Mouse (Mus musculus): ENCODE measurements around the gene Mlxip. TPM values are rescaled to one million over a fixed set of nuclear protein-coding genes. Genes with fewer than 3 reads are reported as not detected.
A peak's percentile ranks its signal among the peaks of the same experiment; 100 is the strongest.

The Mlxip gene
- 10 to 100 TPM; 57.4 to 57.6 TPM for total RNA-seq (2021)
- long read RNA-seq, experiment 1, full-length matches to known transcripts: 3 of 34 reads
- long read RNA-seq, experiment 1, partial matches to known transcripts: 9 of 34 reads
- long read RNA-seq, experiment 1, other reads (novel, unspliced or antisense): 22 of 34 reads
- long read RNA-seq, experiment 2, full-length matches to known transcripts: 3 of 30 reads
- long read RNA-seq, experiment 2, partial matches to known transcripts: 5 of 30 reads
- long read RNA-seq, experiment 2, other reads (novel, unspliced or antisense): 22 of 30 reads

DNA sequence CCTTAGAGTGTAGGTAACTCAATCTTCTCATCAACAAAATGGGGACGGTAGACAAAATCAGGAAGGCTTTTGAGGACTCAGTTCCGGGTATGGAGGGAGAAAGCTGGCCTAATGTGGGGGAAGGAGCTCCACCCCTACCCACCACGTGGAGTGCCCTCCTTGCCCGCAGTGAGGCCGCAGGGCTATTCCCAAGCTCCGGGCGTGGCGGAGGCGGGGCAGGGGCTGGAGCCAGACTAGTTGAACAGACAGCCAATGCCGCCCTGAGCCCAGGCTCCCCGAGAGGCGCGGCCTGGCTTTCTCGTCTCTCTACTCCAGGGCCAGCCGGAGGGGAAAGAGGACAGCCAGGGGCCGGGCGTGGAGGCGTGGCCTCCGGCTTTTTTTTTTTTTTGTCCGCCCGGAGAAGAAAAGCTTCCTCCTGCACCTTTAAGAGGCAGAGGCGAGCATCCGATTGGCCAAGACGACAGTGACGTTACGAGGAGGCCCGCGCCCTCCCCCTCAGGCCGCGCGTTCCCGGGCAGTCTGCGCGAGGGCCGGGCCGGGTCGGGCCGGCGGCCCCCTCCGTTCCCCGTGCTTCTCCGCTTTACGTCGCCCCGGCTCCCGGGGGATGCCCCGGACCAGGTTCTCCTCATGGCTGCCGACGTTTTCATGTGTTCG is at the start of gene Mlxip:
TSS of gene Mlxip (plus strand) at position 496 of the 654 bp plus-strand sequence.
- peak; percentile 91 for DNase-seq

DNA sequence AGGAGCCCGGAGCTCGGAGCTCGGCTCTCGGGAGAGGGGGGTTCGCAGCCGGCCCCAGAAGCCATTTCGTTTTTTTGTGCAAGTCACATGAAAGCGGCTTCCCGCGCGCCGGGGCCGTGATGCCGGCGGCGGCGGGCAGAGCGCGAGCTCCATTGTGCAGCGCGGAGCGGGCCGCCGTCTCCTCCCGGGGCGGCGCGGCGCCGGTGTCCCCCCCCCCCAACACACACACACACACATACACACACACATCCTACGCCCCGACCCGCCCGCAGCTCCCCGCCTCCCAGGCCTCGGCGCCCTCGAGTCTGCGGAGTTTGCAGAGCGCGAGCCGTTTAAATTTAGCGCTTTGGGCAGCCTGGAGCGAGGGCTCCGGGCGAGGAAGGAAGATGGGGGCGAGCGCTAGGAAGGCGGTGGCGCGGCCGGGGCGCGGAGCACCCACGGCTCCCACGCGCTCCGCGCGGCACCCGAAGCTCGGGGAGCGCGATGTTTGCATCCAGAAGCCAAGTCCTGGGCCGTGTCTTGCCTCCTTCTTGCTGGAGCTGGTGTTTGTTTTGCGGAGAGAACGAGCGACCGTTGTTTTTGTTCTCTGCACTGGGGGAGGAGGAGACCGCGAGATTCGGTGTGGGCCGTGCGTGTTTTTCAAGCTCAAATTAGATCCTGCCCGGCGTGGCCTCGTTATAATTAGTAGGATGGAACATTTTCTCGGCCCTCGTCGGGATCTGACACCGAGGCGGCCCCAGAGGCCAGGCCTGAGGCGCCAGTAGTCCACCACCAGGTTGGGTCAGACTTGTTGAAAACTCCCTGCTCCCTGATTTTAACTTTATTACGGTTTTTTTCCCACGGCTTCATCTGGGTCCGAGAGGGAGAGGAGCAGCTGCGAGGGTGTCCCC is 49.4 kb upstream of the Mlxip start:
- DNase-seq: peak; percentile 65

- peak; percentile 83 for DNase-seq
Observed at GRCm38 (mm10) chr5:123345853-123346654, 48.5 kb upstream of the Mlxip start.

DNA sequence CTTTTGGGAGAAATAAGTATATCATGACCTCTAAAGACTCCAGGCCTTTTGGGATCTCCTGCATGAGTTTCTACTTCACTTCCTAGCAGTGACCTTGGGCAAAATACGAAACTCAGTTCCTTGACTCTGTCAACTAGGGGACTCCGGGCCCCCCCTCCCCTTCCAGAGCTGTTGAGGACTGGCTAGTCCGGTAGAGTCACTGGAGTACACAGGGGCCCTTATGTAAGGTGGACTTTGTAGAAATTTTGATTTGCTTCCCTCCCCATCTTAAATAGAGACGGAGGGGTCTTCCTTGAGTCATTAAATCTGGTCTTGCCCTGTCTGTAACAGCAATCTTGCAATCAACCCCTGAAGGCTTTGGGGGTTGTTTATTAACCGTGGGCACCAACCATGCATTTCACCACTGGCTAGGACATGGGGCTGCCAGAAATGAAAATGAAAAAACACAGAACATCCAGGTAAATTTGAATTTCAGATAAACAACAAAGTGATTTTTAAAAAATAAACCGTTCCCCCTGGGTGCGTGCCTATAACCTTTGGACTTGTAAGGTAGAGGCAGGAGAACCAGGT is 47.8 kb upstream of the Mlxip start:
- no peak for DNase-seq

GRCm38 (mm10) chr5:123347985-123348384 is 46.6 kb upstream of the Mlxip start:
- no peak for DNase-seq

DNA sequence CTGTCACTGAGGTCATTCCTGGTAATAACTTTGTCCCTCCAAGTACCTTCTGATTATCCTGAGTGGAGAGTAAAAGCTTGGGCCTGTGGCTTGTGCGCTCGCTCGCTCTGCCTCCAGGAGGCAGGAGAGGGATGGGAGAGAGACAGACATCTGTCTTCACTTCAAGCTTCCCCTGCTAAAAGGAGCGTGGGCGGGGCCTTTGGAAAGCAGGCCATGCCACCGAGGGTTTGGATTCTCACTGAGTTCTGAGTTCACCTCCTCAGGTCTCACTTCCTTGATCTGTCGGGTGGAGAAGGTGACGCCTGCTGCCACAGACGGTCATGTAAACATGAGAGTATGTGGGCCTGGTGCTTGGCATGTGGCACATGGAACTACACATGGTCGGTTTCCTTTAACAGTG is 44.2 kb upstream of the Mlxip start:
- peak; percentile 44 for DNase-seq

DNA sequence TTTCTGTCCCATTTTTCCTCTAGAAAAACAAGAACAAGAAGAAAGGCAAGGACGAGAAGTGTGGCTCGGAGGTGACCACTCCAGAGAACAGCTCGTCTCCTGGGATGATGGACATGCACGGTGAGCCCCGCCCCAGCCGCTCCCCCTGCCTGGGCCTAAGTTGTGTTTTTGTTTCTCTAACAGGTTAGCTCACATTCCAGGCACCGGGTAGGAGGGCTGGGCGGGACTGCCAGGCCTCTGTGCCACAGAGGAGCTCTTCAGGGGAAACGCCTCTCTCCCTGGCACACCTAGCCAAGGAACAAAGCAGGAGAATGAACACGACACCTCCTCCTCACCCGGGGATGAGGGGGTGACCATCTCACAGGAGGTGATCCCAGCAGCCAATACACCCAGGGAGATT is 38.7 kb upstream of the Mlxip start:
- no peak for DNase-seq

- DNase-seq: no peak
Observed at GRCm38 (mm10) chr5:123357253-123357652, 37.3 kb upstream of the Mlxip start.

GRCm38 (mm10) chr5:123359431-123359830 is 35.2 kb upstream of the Mlxip start:
- no peak for DNase-seq

DNA sequence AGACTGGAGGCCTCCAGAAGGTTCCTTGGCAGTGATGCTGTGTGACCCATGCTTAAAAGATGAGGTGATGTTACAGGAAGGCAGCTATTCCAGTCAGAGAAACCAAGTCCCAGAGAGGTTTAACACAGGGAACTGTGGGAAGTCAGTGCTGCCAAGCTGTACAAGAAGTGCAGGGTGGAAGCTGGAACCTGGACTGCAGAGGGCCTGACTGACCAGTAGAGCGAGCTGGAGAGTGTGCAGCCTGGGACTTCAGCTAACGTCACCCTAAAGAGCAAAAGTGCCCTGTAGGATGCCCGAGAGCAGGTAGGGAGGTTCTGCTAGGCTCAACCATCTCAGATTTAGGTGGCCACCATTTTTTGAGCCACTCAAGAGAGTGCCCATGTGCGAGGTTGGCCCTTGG is 31.7 kb upstream of the Mlxip start:
- DNase-seq: no peak

DNA sequence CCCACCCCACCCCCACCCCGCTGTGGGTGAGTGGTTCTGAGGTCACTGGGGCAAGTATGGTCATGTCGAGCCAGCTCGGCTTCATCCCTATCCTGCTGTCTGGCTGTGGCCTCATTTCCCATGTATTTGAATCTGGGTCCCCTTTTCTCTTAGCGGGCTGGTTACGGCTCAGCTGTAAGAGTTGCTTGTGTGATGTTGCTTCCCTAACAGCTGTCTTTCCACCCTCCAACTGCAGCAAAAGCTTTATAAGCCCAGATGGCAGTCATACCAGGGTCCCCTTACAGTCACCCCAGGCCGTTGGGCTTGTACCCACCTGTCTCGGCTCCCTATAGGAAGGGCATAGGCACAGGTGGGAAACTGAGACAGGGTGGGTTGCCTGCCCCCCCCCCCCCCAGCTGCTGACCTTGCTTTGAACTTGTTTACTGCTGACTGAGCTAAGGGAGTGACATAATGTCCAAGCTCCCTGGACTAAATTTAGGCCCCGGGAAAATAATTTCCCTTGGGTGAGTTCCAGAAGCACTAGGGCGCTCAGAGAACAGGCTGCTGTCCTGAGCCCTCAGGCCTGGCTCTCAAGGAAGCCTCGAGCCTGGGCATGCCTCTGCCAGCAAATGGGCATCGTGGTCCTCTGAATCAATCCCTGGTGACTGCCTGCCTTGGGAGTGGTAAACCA is 30.2 kb upstream of the Mlxip start:
- peak; percentile 36 for DNase-seq

DNA sequence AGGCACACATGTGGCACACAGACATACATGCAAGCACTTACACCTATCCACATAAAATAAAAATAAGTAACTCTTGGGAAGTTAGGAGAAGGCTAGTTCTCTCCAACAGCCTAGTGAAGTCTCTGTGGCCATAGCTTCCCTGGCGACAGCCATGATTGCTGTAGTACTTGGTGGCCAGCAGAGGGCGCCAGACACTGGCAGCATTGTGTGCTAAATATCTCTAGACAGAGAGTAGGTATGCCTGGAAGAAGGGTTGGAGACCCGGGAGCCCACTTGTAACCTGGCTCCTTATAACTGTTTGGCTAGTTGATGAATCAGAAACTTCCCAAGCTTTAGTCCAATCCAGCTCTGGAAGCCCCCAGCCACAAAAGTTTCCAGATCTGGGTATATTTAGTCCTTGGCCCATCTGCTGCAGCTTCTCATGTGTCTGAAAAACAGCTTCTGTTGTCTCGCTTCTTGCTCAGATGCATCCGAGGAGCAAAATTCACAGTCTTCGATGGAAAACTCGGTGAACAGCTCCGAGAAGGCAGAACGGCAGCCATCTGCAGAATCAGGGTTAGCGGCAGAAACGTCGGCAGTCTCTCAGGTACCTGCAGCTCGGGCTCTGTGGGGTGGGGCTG is 25.6 kb upstream of the Mlxip start:
- peak; percentile 46 for DNase-seq

DNA sequence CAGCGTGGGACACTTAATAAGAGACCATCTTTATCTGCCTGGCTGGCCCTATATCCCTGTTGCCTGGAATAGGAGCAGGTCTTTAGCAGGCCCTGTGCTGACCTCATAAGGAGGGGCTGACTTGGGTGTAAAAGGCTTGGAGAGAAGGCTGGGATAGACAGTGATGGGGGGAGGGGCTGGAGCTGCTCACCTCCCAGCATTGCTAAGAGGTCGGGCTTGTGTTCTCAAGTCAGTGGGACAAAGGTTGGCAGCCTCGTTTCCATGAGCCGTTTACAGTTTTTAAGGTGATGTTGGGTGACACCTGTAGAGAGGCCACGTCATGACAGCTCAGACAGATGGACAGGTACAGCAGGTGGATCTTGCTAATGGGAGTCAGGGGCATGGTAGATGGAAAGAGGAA is 24.5 kb upstream of the Mlxip start:
- no peak for DNase-seq

- no peak for DNase-seq
Observed at GRCm38 (mm10) chr5:123375262-123375661, 19.3 kb upstream of the Mlxip start.

DNA sequence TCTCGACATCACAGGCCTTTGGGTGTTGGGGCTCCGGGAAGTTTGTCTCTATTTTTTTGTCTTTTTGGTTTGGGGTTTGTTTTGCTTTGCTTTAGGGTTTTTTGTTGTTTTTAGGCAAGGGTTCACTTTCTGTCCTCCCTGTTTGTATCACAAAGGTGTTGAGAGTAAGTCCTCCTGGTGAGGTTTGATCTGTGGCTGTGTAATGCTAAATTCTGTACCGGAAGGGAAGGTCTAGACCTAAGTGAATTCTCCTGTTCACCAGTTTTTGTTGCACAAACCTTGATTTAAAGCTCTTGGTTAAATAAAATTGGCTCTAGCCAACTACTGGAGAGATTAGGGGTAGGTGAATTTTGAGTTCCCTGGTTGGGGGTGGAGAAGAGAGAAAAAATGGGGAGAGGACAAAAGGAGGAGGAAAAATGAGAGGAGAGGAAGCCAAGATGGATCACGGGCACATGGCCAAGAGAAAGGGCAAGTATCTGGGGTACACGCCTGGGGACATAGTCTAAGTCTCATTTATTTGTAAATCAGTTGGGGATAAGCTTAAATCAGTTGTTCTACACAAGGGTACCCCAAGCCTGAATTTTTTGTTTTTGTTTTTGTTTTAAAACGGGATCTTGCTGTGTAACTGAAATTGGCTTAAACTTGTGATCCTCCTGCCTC is 18.7 kb upstream of the Mlxip start:
- no peak for DNase-seq

GRCm38 (mm10) chr5:123376569-123376968 is 18.0 kb upstream of the Mlxip start:
- peak; percentile 68 for DNase-seq

GRCm38 (mm10) chr5:123377120-123377955 is 17.3 kb upstream of the Mlxip start:
- DNase-seq: peak; percentile 81

DNA sequence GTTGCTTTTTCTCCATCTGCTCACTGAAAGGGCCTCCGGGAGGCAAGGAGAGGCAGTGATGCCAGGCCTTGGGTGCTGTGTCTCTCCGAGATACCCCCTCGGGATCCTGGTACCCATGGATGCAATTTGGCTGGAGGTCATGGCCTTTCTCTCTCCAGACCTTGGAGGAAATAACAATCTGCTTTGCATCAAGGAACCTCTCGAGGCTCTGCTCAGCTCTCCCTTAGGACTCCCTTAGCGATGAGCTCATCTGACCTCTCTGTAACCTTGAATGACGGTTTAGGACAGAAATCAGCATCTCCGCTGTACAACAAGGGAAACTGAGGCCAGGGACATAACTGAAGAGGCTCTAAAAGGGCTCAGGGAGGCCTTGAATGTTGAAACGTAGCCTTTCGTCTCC is 15.9 kb upstream of the Mlxip start:
- DNase-seq: no peak

DNA sequence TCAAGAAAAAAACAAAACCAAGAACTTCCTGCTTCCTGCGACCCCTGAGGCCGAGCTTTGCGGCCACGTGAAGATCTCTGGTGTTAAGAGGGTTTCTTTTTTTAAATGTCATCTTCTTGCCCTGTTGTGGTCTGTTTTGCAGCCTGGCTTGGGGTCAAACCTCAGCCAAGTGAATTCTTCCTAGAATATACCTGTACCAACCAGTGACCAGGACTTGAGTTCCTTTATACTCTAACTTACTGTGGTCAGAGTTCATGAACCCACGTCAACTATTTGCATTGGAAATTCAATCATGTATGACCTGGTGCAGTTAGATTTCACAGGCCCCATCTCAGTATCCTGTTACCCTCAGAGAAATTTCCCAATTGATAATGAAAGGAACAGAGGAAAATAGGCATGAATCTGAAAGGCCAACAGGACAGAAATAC is 15.1 kb upstream of the Mlxip start:
- DNase-seq: no peak

Data from gastrocnemius, postnatal 10 days (tissue).